Mouse (Mus musculus) left cerebral cortex, postnatal 10 days (tissue): ENCODE measurements around the gene Fpr2. TPM values are rescaled to one million over a fixed set of nuclear protein-coding genes. Genes with fewer than 3 reads are reported as not detected.
"Not testable (repeated sequence)": the region's sequence is repeated elsewhere in the genome, so short reads cannot be mapped to it uniquely, and the experiment has no call there.

Experiments
- DNase-seq, 2 experiments: peaks; one replicate each; pipeline ENCODE4 v3.0.0; 2021 to 2022; ENCODE audit warnings: low spot score in 2 of 2, mixed read lengths in 1 of 2; ENCODE audit errors: extremely low spot score in 1 of 2
- intact Hi-C: fragments of 180-260 bp; cut with DNase I; formaldehyde crosslinking; loops from one replicate; pipeline ENCODE4 v1.15.1; 2025
- total RNA-seq, 2 experiments: library from RNA; stranded (reverse); gene quantifications; 2 replicates each; pipeline ENCODE4 v1.2.3; 2021

The Fpr2 gene
- total RNA-seq, 2 experiments from 2014 or later: not detected

- no peak for DNase-seq
- intact Hi-C loops: no loop called here
Measured at GRCm38 (mm10) chr17:17870892-17871550, 16.6 kb upstream of the Fpr2 start.

GRCm38 (mm10) chr17:17871697-17872096, 15.9 kb upstream of the Fpr2 start:
- intact Hi-C loops: no loop called here
- DNase-seq: no peak

DNA sequence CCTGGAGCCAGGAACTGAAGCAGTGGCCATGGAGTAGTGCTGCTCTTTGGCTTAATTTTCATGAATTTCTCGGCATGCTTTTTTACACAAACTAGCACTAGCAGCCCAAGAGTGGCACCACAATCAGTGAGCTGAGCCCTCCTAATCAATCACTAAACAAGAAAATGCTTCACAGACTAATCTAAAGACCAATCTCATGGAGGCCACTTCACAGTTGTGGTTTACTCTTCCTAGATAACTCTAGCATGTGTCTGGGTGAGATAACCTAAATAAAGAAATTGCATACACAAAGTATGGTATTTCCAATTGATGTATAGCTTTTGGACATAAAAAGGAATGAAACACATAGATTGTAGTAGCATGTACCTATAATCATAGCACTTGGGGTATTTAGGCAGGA, 8.3 kb upstream of the Fpr2 start:
- intact Hi-C loops: no loop called here
- no peak for DNase-seq

- DNase-seq: no peak
- intact Hi-C loops: no loop called here
Measured at GRCm38 (mm10) chr17:17882672-17883071, 5.0 kb upstream of the Fpr2 start.

DNA sequence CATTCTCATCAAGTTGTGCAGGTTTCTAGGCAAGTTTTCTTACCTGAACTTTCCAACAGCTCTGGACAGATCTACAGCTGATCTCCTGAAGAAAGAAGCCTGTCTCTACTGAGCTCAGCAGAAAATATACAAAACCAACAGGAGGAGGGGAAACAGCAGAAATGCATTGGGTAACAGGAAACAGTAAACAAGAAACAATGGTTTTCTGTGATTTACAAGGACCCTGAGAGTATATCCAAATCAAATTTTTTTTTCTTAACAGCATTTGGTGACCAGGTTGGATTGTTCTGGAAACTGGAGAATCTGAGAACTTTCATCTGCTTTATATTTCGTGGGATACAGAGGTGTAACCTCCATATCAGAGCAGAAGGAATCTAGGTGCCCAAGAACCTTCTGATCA, 3.8 kb upstream of the Fpr2 start, which contains the start of gene Fpr1:
Fpr1 (minus strand) TSS at position 101 of the 400 bp plus-strand sequence.
- no peak for DNase-seq
- intact Hi-C loops: no loop called here

- intact Hi-C loops: loop anchor here (10.0 kb wide), 1 partner anchor 235 kb away; no protein-coding TSS in a partner anchor
- DNase-seq: no peak
Measured at GRCm38 (mm10) chr17:17889732-17890425, 2.3 kb downstream of the Fpr2 start.

DNA sequence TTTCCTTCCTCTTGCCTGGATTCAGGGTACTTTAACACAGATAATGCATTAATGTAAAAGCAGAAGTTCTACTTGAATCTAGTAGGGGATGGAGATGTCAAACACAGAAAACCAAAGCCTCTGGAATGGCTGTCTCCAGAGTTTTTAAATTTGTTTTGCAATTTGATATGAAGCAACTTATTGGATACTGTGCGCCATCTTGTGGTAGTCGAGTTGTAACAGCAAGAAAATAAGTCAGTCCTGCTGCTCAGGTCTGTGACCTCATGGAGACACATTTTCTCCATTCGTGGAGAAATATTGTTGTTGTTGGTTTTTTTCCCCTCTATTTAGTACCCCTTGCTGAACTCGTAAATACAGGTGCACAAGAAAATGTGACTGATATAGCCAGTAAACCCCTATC, 8.4 kb downstream of the Fpr2 start:
- intact Hi-C loops: loop anchor here (2.0 to 10.0 kb wide), 3 partner anchors 39 to 241 kb away; partner anchors contain the start of gene Has1
- DNase-seq: peak; percentile 18 to 30

GRCm38 (mm10) chr17:17899268-17899667, 11.6 kb downstream of the Fpr2 start:
- intact Hi-C loops: loop anchor here (5.0 to 10.0 kb wide), 2 partner anchors 42 to 244 kb away; partner anchors contain the start of gene Has1

DNA sequence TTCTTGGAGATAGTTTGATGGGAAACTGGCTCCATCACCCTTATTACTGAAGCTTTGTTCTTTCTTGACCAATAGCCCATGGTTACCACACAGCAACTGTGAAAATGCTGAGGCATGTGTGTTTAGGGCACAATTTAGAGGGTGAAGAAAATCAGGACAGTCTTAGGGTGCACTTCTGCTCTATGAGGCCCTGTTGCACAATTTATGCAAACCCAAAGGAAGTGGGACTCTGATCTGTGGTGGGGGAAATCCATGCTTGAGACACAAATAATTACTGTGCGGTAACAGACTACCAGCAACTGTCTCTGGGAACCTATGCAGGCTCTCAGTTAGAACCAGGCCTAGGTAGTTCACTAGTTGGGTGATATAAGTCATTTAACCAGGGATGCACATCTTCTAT, 13.1 kb downstream of the Fpr2 start:
- no peak for DNase-seq
- intact Hi-C loops: no loop called here

More at GRCm38 (mm10) chr17:17899268-17899667, 11.6 kb downstream of the Fpr2 start:
- peak in 1 of 2 experiments; percentile 22 for DNase-seq

DNA sequence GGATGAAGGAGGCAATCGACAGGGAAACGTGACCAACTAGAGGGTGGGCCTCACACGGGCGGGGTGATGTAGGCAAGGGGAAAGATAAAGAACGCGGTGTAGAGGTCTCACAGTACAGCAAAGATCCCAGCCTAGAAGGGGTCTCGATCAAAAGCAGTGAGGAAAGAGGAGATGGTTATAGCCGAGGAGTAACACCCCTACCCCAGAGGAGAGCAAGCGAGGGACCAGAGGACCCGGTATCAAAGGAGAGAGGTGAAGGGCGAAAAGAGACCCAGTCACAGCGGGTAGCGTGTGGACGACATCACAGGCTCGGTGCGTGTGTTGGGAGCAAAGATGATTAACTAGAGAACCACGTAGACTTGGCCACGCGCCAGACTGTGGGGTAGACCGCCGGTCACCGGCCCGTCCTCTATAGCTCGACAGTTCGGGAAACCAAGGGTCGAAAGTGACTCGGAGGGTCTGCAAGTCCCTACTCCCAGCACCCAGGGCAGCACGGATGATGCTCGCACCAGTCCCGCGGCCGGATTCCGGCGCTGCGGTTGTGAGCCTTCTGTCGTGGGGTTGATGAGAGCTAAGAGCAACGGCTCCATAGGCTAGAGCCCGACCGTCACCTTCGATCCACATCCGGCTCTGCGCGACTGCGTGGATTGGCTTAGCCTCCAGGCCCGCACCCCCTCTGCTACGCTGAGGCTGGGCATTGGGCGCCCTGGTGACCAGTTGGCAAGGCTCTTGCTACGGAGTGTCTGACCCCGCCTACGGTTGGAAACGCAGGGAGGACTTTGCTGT, 22.2 kb downstream of the Fpr2 start:
- intact Hi-C loops: no loop called here
- DNase-seq: peak; percentile 83 to 92

- DNase-seq, intact Hi-C loops: not testable (repeated sequence)
Measured at GRCm38 (mm10) chr17:17912618-17913017, 25.0 kb downstream of the Fpr2 start.

- intact Hi-C loops: no loop called here
- no peak for DNase-seq
Measured at GRCm38 (mm10) chr17:17917376-17917775, 29.8 kb downstream of the Fpr2 start.

DNA sequence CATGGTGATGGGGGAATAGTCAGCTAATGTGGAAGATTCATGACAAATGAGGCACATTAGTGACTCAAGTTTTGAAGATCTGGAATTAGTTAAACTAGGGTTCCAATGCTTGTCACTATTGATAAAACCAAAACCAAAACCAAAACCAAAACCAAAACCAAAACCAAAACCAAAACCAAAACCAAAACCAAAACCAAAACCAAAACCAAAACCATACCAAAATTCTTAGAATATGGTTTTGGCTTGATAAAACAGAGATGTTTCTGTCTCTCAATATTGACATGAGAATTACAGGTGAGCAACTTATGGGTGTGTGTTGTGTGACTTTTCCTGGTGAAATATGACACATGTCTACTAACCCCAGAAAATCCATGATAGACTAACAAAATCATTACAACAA, 30.2 kb downstream of the Fpr2 start:
- no peak for DNase-seq
- intact Hi-C loops: no loop called here

Other genes starting within 250 kb of the Fpr2 start
- gene Vmn2r90, start 184.1 kb upstream of the Fpr2 start, total RNA-seq: not detected
- gene Spaca6, start 60.7 kb upstream of the Fpr2 start, total RNA-seq: 10 to 100 TPM; 80.5 to 82.2 TPM
- gene Has1, start 32.6 kb upstream of the Fpr2 start, total RNA-seq: under 1 TPM; 0.20 to 0.64 TPM
- gene Fpr1, start 3.9 kb upstream of the Fpr2 start, total RNA-seq: not detected
- not detected for gene Fpr3, start within 50 bp of the Fpr2 start, total RNA-seq
- gene Fpr-rs4, start 133.9 kb downstream of the Fpr2 start, total RNA-seq: not detected
- under 1 TPM; 0.04 to 0.12 TPM for gene Vmn2r124, start 161.6 kb downstream of the Fpr2 start, total RNA-seq
- not detected for gene Vmn2r91, start 197.2 kb downstream of the Fpr2 start, total RNA-seq